Mouse (Mus musculus) frontal cortex, adult 2 months (tissue): ENCODE data around the gene Ubxn11. TPM values are rescaled to one million over a fixed set of nuclear protein-coding genes. Genes with fewer than 3 reads are reported as not detected.

Source experiments
- DNase-seq, 2 experiments: peaks; one replicate each; pipeline ENCODE4 v3.0.0; 2022; ENCODE audit warnings: low spot score in 1 of 2; ENCODE audit errors: extremely low spot score in 1 of 2
- polyA plus RNA-seq: library from polyadenylated mRNA; depleted of rRNA; stranded (reverse); fragments of >200 nt; gene quantifications from 2 replicates; pipeline ENCODE4 v1.2.3, GENCODE M21; 2012; rRNA removed

Gene Ubxn11
- 42.6 and 43.1 TPM in 2 replicates for polyA plus RNA-seq

- peak; percentile 90 to 95 for DNase-seq
Measured at GRCm38 (mm10) chr4:134101979-134102741, at the start of gene Ubxn11. Ubxn11 (plus strand) TSS chr4:134102570.

- no peak for DNase-seq
Measured at GRCm38 (mm10) chr4:134053538-134053937, 48.8 kb upstream of the Ubxn11 start, which contains the start of gene Zfp683. Zfp683 (plus strand) TSS chr4:134053838.

DNA sequence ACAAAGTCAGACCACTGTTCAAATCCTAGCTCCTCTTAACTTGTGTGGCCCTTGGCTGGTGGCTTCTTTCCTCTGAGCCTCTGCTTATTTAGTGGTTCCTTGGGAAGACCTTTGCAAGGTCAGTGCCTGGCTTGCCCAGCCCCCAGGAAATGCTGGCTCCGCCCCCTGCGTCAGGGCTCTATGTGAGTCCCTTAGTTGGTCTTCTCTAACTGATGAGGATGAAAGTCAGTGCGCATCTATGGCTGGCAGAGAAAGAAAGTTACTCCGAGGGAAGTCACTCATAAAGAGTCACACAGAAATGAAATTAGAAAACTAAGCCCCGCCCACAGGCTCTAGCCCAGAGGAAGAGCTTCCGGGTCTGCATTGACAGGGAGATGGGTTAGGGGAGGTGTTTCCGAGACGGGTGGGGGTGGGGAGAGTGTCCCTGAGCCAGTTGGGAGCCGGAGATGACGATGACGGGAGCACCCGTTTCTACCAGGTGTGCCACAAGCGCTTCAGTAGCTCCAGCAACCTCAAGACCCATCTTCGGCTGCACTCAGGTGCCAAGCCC lies 44.1 kb upstream of the Ubxn11 start:
- DNase-seq = no peak

- DNase-seq = no peak
Measured at GRCm38 (mm10) chr4:134058908-134059307, 43.5 kb upstream of the Ubxn11 start.

GRCm38 (mm10) chr4:134060135-134060865 lies 42.1 kb upstream of the Ubxn11 start, which contains the start of gene Crybg2:
Crybg2 (plus strand) TSS chr4:134060815.
- no peak for DNase-seq

DNA sequence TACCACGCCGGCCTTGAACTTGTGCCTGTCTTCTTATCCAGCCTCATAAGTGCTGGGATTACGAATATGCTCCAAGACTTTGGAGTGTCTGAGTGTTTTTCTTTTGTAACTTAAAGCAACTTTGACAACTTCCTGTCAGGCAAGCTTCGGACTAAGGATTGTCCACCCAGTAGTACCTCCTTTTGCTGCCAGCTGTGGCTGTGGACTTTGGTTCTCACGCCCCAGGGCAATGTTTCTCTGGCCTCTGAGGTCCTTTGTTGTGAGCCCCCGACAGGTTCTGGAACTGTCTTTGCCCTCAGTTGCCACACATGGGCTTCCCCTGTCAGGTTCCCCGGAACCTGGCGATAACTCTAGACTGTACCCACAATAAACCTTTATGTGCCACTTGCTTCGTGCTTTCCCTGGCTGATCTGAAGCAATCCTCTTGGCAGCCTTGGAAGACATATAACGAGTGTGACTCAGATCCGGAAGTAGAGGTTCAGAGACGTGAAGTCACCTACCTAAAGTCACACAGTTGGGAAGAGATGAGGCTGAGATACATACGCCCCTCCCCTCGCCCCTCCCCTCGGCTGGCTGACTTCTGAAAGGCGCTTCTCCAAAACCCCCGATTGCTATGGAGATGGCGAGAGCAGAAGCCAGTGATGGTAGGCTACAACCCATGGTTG lies 41.1 kb upstream of the Ubxn11 start:
- peak in 1 of 2 experiments; percentile 26 for DNase-seq

DNA sequence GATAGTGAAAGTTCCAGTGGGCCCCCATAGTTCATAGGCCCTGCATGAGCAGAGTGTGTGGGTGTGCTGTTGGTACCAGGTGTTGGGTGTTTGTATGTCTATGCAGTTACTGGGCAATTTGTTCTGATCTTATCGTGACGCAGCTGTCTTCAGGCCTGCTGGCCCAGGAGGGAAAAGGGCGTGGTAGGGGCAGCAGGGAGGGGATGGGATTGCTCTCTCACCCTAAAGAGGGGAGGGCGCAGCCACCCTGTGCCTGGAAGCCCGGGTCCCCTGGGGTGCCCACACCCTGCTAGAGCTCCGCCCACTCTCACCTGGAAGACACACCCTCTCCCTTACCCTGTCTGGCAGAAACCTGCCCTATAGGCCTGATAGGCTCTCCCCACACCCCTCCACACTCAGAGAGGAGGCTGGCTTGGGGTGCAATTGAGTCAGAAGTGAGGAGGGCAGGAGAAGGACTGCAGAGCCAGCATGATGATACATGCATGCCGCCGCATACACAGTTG lies 40.4 kb upstream of the Ubxn11 start:
- DNase-seq = no peak

- no peak for DNase-seq
Measured at GRCm38 (mm10) chr4:134062561-134062960, 39.8 kb upstream of the Ubxn11 start.

DNA sequence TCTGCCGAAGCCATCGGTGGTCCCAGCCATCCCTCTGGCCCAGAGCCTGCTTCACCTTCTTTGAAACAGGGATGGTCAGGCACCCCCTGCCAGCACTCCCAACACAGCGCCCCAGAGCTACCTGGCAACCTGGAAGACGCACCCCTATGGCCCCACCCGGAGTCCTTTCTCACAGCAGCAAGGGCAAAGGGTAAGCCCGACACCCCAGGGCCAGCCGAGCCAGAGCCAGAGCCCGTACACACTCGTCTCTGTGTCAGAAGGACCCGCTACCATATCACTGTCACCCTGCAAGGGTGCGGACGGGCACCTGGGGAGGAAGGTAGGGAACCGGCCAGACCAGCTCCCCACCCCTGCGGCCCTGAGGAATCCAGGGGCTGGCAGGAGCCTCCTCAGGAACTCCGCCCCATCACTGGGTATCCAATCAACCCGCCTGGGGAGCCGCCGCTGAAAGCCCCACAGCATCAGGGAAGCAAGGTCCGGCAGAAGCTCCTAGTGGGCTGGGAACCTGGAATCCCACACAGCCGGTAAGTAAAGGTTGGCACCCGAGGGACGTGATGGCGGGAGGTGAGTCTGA lies 36.9 kb upstream of the Ubxn11 start:
- DNase-seq = no peak

- DNase-seq = no peak
Measured at GRCm38 (mm10) chr4:134067383-134067782, 35.0 kb upstream of the Ubxn11 start.

- DNase-seq = no peak
Measured at GRCm38 (mm10) chr4:134067833-134068544, 34.4 kb upstream of the Ubxn11 start.

- no peak for DNase-seq
Measured at GRCm38 (mm10) chr4:134068793-134069580, 33.4 kb upstream of the Ubxn11 start.

DNA sequence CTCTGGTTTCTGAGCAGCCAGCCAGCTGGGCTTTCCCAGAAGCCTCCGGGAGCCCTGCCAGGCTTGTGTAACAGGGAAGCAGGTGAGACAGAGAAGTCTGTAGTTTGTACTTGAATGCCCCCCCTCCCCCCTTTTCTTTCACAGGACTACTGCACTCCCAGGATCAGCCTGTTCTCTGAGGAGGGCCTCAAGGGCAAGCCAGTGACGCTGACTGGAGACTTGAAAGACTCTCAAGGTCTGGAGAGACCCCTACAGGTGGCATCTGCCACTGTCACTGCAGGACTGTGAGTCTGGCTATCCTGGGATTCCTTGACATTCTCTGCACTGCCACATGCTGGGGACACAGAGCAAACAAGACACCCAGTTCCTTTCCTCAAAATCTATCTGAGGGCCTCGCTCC lies 23.7 kb upstream of the Ubxn11 start:
- DNase-seq = peak in 1 of 2 experiments; percentile 62

DNA sequence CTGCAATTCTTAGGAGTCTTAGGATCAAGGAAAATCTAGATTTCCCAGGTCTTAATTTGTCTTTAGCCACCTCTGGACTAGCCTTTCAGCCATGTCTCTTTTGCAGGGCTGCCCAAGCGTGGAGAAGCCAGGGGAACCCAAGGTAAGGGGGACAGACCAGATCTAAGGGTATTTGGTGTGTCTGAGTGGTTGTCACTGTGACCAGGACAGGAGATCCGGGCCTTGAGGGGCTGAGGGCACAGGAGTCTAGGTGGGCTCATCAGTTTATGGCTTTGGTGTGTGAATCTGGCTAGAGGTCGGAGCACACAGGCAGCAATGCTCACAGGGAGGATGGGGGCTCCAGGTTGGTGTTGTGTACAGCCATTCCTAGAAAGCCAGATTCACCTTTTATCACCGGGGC lies 21.7 kb upstream of the Ubxn11 start:
- DNase-seq = no peak

GRCm38 (mm10) chr4:134081730-134082386 lies 20.5 kb upstream of the Ubxn11 start:
- DNase-seq = peak in 1 of 2 experiments; percentile 73

- no peak for DNase-seq
Measured at GRCm38 (mm10) chr4:134082460-134082859, 19.9 kb upstream of the Ubxn11 start.

DNA sequence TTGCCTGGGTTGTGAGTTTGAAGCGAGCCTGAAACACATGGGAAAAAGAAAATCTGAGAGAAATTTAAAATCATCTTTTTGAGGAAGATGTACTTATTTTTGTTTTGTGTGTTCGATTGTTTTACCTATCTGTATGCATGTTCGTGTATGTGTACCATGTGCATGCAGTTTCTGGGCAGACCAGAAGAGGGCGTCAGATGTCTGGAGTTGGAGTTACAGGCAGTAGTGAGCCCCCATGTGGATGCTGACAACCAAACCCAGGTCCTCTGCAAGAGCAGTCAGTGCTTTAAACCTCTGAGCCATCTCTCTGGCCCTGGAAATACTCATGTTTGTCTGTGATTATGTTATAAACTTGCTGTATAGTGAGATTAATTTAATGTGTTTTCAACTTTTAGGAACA lies 17.4 kb upstream of the Ubxn11 start:
- DNase-seq = no peak

GRCm38 (mm10) chr4:134087412-134087811 lies 15.0 kb upstream of the Ubxn11 start:
- DNase-seq = no peak
